Comparison of ENCODE assay signal across 8 mouse cellular contexts in genomic region chr8:4868761-4869160, GRCm38 (mm10).
A peak's percentile ranks its signal among the peaks of the same experiment; 100 is the strongest.
DNase-seq lines count a peak whose midpoint lies in the region; ATAC-seq and TF ChIP-seq lines count a peak whose summit lies in the region.
"Not testable (repeated sequence)": the region's sequence is repeated elsewhere in the genome, so short reads cannot be mapped to it uniquely, and the experiment has no call there.

No protein-coding gene starts in this region.

- WGBS in midbrain, postnatal 0 days: 89% methylated on average over 7 of the region's 7 CpGs
- WGBS in stomach, postnatal 0 days: 70% methylated on average over 7 of the region's 7 CpGs

- POLR2A ChIA-PET in Patski (lab: Charles Lee): interaction anchor here (0.6 kb wide), 1 partner anchor 12 kb away, joined by 4 read pairs; no protein-coding TSS in a partner anchor

- H3K4me2 ChIP-seq in midbrain, postnatal 0 days (ENCODE audit: low read depth, low read length, poor library complexity, severe bottlenecking); stomach, postnatal 0 days (replicated peaks; ENCODE audit: low read depth): not testable (repeated sequence)

- not testable (repeated sequence) for H3K9ac ChIP-seq in midbrain, postnatal 0 days (replicated peaks; ENCODE audit: low read length, poor library complexity, severe bottlenecking); stomach, postnatal 0 days (ENCODE audit: low read length)

- CTCF ChIA-PET in Patski (lab: Charles Lee): not testable (repeated sequence)

- TF ChIP-seq EP300 in stomach, postnatal 0 days (optimal IDR thresholded peaks at IDR 0.05): not testable (repeated sequence)

- in situ Hi-C loops in Patski (cut with MboI; ENCODE audit: low pct_unique_long_range_greater_than_20kb): loop anchor here (10.0 kb wide), 1 partner anchor 1126 kb away; no protein-coding TSS in a partner anchor

- peak; percentile 72 for TF ChIP-seq CTCF in Patski (IDR thresholded peaks at IDR 0.05)
- peak; percentile 82 for TF ChIP-seq CTCF in midbrain, postnatal 0 days (IDR thresholded peaks at IDR 0.05)
- peak; percentile 72 for TF ChIP-seq CTCF in stomach, postnatal 0 days (IDR thresholded peaks at IDR 0.05; ENCODE audit: low read depth)

- H3K9me3 ChIP-seq in midbrain, postnatal 0 days (ENCODE audit: low read length); stomach, postnatal 0 days (ENCODE audit: control insufficient read depth, low read length): not testable (repeated sequence)

- H3K27ac ChIP-seq in midbrain, postnatal 0 days (ENCODE audit: low read depth, low read length); stomach, postnatal 0 days (replicated peaks): not testable (repeated sequence)

- H3K36me3 ChIP-seq in midbrain, postnatal 0 days (ENCODE audit: insufficient read depth, low read length); stomach, postnatal 0 days (ENCODE audit: control insufficient read depth, insufficient read depth, low read length): not testable (repeated sequence)

- not testable (repeated sequence) for H3K27me3 ChIP-seq in Patski; midbrain, postnatal 0 days (ENCODE audit: insufficient read depth, low read length); stomach, postnatal 0 days (ENCODE audit: control insufficient read depth, insufficient read depth, low read length)

- not testable (repeated sequence) for H3K4me1 ChIP-seq in midbrain, postnatal 0 days (ENCODE audit: insufficient read depth, low read length); stomach, postnatal 0 days (replicated peaks; ENCODE audit: control insufficient read depth, insufficient read depth)

- peak; percentile 4 for DNase-seq in Patski (ENCODE audit: low read depth, low spot score)
- DNase-seq in embryo, embryonic 10.5 days (ENCODE audit: low spot score): peak; percentile 85
- peak; percentile 23 to 27 for DNase-seq in frontal cortex, postnatal 10 days (ENCODE audit: low spot score in 2 of 2)
- peak; percentile 22 to 49 for DNase-seq in kidney, adult 8-10 months
- DNase-seq in layer of hippocampus, postnatal 10 days (ENCODE audit: low spot score in 2 of 2): peak; percentile 23 to 32
- DNase-seq in liver: peak; percentile 6
- peak; percentile 89 for DNase-seq in midbrain, postnatal 0 days (ENCODE audit: low spot score)
- DNase-seq in stomach, postnatal 0 days (ENCODE audit: low spot score): not testable (repeated sequence)

- H3K4me3 ChIP-seq in midbrain, postnatal 0 days (ENCODE audit: low read depth, low read length); stomach, postnatal 0 days (ENCODE audit: low read depth, low read length): not testable (repeated sequence)

- not testable (repeated sequence) for ATAC-seq in Patski; stomach, postnatal 0 days (ENCODE audit: low FRiP score, low TSS enrichment)
- peak; percentile 86; the same call in 1 of the 2 replicates for ATAC-seq in midbrain, postnatal 0 days (ENCODE audit: low FRiP score)
